Mouse (Mus musculus): ENCODE results near the gene Lcn12.

DNA sequence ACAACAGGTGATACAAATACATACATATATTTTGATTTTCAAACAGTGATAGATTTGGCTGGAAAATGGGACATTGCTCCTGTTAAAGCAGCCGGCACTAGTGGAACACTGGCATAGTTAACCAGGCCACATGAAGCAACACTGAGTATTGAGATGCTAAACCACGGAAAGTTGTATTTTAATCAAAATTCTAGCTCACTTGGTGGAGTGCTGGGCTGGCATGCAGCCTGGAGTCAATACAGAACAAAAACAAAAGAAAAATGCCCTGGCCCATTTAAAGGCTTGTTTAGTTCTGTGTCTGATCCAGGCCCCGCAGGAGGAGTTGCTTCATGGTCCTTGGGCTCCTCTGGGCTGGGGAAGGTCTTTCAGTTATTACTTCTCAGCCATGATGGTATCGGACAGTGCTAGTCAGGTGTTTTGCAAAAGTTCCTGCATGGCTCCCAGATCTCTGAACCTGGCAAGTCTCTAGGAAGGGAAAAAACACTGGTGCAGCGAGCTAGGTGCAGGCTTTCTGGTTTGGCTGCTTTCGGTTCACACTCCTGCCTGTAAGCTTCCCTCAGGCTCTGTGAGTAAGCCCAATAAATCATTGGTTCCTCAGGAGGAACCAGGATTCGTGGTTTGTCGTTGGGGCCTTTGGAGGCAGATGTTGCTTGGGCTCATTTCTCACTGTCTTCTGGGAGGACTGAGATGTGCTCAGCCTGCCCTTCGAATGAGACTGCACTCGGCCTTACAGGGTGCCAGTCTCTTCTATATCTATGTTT, 14.0 kb downstream of the Lcn12 start:
- no peak for TF ChIP-seq CTCF (IDR thresholded peaks at IDR 0.05; ENCODE audit: extremely low read depth, insufficient read depth, low read length)
- no peak for TF ChIP-seq POLR2A (IDR thresholded peaks at IDR 0.05; ENCODE audit: extremely low read depth, insufficient read depth, low read length)

Data from cortical plate, adult 2 months (tissue).